Mouse (Mus musculus): Measurements from ENCODE around the gene Gm49368.
"Not testable (repeated sequence)": the region's sequence is repeated elsewhere in the genome, so short reads cannot be mapped to it uniquely, and the experiment has no call there.

The Gm49368 gene

GRCm38 (mm10) chr7:128062456-128062855 is at the start of gene Gm49368, which contains the start of gene Itgam:
TSS of gene Gm49368 (plus strand) at chr7:128062683.
TSS of gene Itgam (plus strand) at chr7:128062640.
- no peak for DNase-seq

- DNase-seq = no peak
Measured at GRCm38 (mm10) chr7:128013116-128013515, 49.4 kb upstream of the Gm49368 start.

GRCm38 (mm10) chr7:128016134-128016533 is 46.3 kb upstream of the Gm49368 start:
- not testable (repeated sequence) for DNase-seq

GRCm38 (mm10) chr7:128016650-128017049 is 45.8 kb upstream of the Gm49368 start:
- DNase-seq = no peak

- no peak for DNase-seq
Measured at GRCm38 (mm10) chr7:128018275-128018674, 44.2 kb upstream of the Gm49368 start.

GRCm38 (mm10) chr7:128019187-128019586 is 43.3 kb upstream of the Gm49368 start:
- no peak for DNase-seq

GRCm38 (mm10) chr7:128022974-128023373 is 39.5 kb upstream of the Gm49368 start:
- no peak for DNase-seq

- DNase-seq = no peak
Measured at GRCm38 (mm10) chr7:128023565-128023964, 38.9 kb upstream of the Gm49368 start.

GRCm38 (mm10) chr7:128024364-128024763 is 38.1 kb upstream of the Gm49368 start:
- DNase-seq = no peak

- no peak for DNase-seq
Measured at GRCm38 (mm10) chr7:128024932-128025331, 37.6 kb upstream of the Gm49368 start.

- no peak for DNase-seq
Measured at GRCm38 (mm10) chr7:128025381-128025780, 37.1 kb upstream of the Gm49368 start.

- DNase-seq = no peak
Measured at GRCm38 (mm10) chr7:128031403-128031976, 31.0 kb upstream of the Gm49368 start.

- DNase-seq = no peak
Measured at GRCm38 (mm10) chr7:128032290-128032988, 30.0 kb upstream of the Gm49368 start.

GRCm38 (mm10) chr7:128032989-128033293 is 29.5 kb upstream of the Gm49368 start:
- DNase-seq = no peak

GRCm38 (mm10) chr7:128033616-128034015 is 28.9 kb upstream of the Gm49368 start:
- no peak for DNase-seq

- not testable (repeated sequence) for DNase-seq
Measured at GRCm38 (mm10) chr7:128042161-128042820, 20.2 kb upstream of the Gm49368 start.

GRCm38 (mm10) chr7:128044142-128044785 is 18.2 kb upstream of the Gm49368 start:
- DNase-seq = no peak

- no peak for DNase-seq
Measured at GRCm38 (mm10) chr7:128045640-128046039, 16.8 kb upstream of the Gm49368 start.

- no peak for DNase-seq
Measured at GRCm38 (mm10) chr7:128048819-128049218, 13.7 kb upstream of the Gm49368 start.

GRCm38 (mm10) chr7:128049254-128049653 is 13.2 kb upstream of the Gm49368 start:
- DNase-seq = no peak

- no peak for DNase-seq
Measured at GRCm38 (mm10) chr7:128050739-128051138, 11.7 kb upstream of the Gm49368 start.

- DNase-seq = no peak
Measured at GRCm38 (mm10) chr7:128053061-128053460, 9.4 kb upstream of the Gm49368 start.

- no peak for DNase-seq
Measured at GRCm38 (mm10) chr7:128056917-128057444, 5.5 kb upstream of the Gm49368 start.
